Mouse (Mus musculus): ENCODE measurements around the gene Prss57. TPM values are rescaled to one million over a fixed set of nuclear protein-coding genes. Genes with fewer than 3 reads are reported as not detected.
A peak's percentile ranks its signal among the peaks of the same experiment; 100 is the strongest.

Prss57 gene
- total RNA-seq, 2 experiments from 2014 or later = 0.11 TPM; not detected in 1

- DNase-seq = peak; percentile 77
These were observed 35.8 kb downstream of the Prss57 start, which contains the start of gene Fgf22 for GRCm38 (mm10) chr10:79754856-79755516. Fgf22 (plus strand) TSS chr10:79755076.

DNA sequence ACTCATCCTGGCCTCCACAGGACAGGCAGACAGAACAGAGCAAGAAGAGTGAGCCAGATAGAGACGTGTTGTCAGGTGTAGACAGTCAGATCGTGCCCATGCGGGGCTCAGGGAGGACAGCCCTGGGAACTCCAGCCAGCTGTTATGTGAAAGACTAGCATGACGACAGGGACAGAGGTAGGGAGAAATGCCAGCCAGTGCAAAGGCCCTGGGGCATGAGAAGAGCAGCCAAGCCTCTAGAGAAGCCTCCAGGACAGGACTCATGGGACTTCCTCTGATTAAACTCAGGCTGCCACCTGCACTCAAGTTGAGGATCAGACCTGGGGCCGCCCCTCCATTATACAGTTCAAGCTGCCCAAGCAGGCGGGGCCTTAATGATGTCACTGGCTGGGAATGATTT, 42.3 kb downstream of the Prss57 start:
- no peak for DNase-seq

DNA sequence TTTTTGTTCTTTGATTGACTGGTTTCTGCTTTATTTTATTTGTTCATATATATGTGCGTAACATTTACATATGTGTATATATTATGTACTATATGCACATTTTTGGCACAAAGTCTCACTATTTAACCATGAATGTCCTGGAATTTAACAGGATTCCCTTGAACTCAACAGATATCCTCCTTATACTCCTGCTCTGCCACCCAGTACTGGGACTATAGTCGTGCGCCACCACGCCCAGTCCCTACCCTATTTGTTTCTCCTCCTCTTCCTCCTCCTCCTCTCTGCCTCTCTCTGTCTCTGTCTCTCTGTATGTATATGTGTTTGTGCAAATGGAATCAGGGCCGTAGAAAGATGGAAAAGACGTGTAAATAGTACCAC, 44.0 kb downstream of the Prss57 start:
- DNase-seq = no peak

DNA sequence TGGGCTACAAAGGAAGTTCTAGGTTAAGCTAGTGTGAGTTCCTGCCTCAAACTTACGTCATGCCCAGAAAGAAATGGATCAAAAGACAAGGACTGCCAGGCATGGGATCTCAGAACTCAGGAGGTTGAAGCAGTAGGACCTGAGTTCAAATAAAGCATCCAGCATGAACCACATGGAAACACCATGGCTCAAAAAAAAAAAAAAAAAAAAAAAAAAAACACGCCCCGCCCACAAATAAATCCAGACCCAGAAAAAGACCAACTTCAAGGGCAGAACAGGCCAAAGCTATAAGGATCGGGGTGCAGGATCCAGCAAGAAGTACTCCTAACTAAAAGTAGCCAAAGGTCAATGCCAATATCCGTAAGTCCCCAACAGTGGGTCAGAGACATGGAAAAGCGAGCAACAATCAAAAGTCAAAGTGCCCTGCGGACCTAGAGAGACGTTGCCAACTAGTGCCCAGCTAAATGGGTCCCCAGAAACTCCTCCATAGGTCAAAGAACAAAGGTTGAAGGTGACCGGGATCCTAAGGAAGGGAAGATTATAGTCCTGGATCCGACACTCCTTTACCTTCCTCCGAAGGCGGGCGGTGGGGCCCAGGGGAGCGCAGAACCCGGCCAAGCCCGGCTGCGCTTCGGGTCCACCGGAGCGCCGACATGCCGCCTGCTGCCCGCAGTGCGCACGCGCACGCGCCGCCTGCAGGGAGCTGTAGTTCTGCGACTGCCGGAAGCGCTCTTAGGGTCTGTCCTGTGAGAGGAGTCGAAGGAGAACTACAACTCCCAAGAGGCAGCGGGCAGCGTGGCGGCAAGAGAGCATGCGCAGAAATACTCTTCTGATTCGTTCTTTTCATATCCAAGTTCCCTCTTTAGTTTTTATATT, 44.6 kb downstream of the Prss57 start, which contains the start of gene Polrmt:
Gene Polrmt (minus strand): TSS at position 684 of the 876 bp plus-strand sequence.
- DNase-seq = peak; percentile 92

GRCm38 (mm10) chr10:79745411-79745810, 45.4 kb downstream of the Prss57 start:
- no peak for DNase-seq

GRCm38 (mm10) chr10:79743650-79744365, 47.0 kb downstream of the Prss57 start:
- no peak for DNase-seq

DNA sequence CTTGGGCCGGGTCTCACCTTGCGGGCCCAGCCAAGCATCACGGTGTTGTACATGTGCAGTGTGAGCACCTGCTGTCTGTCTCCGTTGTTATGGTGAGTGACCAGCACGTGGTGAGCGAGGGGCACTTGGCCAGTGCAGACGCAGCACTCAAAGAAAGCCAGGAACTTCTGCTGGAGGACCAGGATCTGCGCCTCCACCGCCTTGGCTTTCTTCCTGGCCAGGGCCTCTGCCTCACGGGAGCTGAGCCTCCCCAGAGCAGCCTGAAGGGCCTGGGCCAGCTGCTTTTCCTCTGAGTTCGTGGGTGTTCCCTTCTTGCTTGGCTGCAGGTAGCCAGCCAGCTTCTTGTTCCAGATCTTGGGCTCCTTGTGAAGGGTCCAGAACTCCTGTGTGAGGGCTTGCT, 47.6 kb downstream of the Prss57 start:
- DNase-seq = no peak

DNA sequence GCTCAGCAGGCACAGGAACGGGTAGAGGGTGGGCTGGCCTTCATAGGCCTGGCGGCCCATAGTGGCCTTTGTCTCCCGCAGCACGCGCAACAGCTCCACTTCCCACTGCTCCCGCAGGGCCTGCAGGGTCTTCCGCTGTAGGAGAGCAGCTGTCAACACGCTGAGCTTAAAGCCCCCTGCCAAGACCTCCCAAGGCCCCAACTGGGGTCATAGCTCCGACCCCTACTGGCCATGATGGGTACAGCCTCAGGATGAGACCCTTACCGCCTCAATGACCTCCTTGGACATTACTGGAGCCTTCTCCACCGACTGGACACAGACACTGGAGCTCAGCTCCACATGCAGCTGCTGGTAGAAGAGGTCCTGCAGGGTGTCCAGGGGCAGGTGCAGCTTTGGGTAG, 49.9 kb downstream of the Prss57 start:
- no peak for DNase-seq

DNA sequence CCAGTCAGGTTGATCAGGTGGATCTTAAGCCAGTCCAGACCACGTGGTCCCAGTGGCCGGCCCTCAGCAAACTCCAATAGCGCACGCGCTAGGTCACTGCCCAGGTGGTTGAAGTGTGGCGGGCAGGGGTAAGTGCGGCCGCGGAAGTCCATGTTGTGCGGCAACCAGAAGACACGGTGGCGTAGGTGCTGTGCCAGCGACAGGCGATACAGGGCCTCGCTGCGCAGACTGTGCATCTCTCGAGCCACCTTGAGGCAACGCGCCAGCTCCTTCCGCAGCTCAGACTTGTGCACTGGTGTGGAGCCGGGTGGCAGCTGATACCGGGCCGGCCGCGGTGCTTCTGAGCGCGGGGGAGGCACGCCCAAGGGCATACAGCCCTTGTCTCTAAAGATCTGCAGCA, 51.5 kb downstream of the Prss57 start:
- no peak for DNase-seq

GRCm38 (mm10) chr10:79738259-79738658, 52.5 kb downstream of the Prss57 start:
- DNase-seq = no peak

GRCm38 (mm10) chr10:79736706-79737105, 54.1 kb downstream of the Prss57 start:
- DNase-seq = no peak

GRCm38 (mm10) chr10:79735361-79735760, 55.4 kb downstream of the Prss57 start:
- DNase-seq = no peak

DNA sequence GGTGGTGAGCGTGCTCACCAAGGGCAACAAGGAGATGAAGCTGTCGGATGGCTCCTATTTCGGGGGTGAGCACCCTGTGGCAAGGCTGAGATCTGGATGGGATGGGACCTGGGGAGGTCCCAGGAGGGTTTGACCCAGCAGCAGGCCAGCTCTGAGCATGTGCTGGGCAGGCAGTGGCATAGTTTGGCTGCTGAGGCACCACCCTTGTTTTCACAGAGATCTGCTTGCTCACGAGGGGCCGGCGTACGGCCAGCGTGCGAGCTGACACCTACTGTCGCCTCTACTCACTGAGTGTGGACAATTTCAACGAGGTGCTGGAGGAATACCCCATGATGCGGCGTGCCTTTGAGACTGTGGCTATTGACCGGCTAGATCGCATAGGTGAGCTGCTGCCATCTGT, 56.9 kb downstream of the Prss57 start:
- DNase-seq = no peak

DNA sequence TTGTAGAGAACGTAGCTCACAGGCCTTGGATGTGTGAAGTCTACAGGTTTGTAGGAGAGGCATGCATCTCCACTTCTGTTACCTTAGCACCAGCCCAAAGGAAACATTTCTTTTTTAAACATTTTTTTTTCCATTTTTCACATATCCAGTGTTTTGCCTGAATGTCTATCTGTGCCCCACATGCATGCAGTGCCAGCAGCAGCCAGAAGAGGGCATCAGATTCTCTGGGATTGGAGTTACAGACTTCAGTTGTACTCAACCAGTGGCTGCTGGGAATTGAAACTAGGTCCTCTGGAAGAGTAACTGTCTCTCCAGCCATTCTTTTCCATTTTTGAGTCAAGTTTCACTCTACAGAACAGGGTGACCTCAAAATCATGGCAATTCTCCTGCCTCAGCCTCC, 58.3 kb downstream of the Prss57 start:
- no peak for DNase-seq

Other genes with a start within 250 kb of the Prss57 start
- gene Mier2, start 235.8 kb downstream of the Prss57 start, total RNA-seq (2021) = 10 to 100 TPM; 16.1 to 18.2 TPM
- not detected for gene Theg, start 203.6 kb downstream of the Prss57 start, total RNA-seq (2021)
- gene C2cd4c, start 176.9 kb downstream of the Prss57 start, total RNA-seq (2021) = under 1 TPM; 0.07 to 0.16 TPM
- gene Shc2, start 153.0 kb downstream of the Prss57 start, total RNA-seq (2021) = 1 to 10 TPM; 2.7 to 5.3 TPM
- under 1 TPM; 0.26 to 0.97 TPM for gene Odf3l2, start 145.2 kb downstream of the Prss57 start, total RNA-seq (2021)
- not detected for gene Madcam1, start 126.4 kb downstream of the Prss57 start, total RNA-seq (2021)
- 10 to 100 TPM; 18.3 to 18.7 TPM for gene Tpgs1, start 121.6 kb downstream of the Prss57 start, total RNA-seq (2021)
- 100 to 1,000 TPM; 265 to 287 TPM for gene Cdc34, start 108.8 kb downstream of the Prss57 start, total RNA-seq (2021)
- gene Gzmm, start 101.9 kb downstream of the Prss57 start, total RNA-seq (2021) = 1 to 10 TPM; 2.3 to 2.7 TPM
- 100 to 1,000 TPM; 420 to 439 TPM for gene Bsg, start 86.5 kb downstream of the Prss57 start, total RNA-seq (2021)
- gene Hcn2, start 74.3 kb downstream of the Prss57 start, total RNA-seq (2021) = under 1 TPM; 0.86 to 0.96 TPM
- 10 to 100 TPM; 20.8 to 24.6 TPM for gene Polrmt, start 44.4 kb downstream of the Prss57 start, total RNA-seq (2021)
- gene Fgf22, start 35.9 kb downstream of the Prss57 start, total RNA-seq (2021) = not detected
- 10 to 100 TPM; 35.2 to 36.1 TPM for gene Rnf126, start 24.0 kb downstream of the Prss57 start, total RNA-seq (2021)
- gene Fstl3, start 13.7 kb downstream of the Prss57 start, total RNA-seq (2021) = 1 to 10 TPM; 1.1 to 1.6 TPM
- gene Palm, start 2.6 kb upstream of the Prss57 start, total RNA-seq (2021) = 10 to 100 TPM; 26.6 to 36.8 TPM
- gene Misp, start 30.0 kb upstream of the Prss57 start, total RNA-seq (2021) = under 1 TPM in 1 of 2 experiments, not detected in 1; 0.54 TPM
- gene Ptbp1, start 63.5 kb upstream of the Prss57 start, total RNA-seq (2021) = 100 to 1,000 TPM in 1 of 2 experiments, 10 to 100 TPM in 1; 75.2 to 110 TPM
- gene Prtn3, start 83.5 kb upstream of the Prss57 start, total RNA-seq (2021) = 1 to 10 TPM in 1 of 2 experiments, not detected in 1; 2.1 TPM
- gene Plppr3, start 83.7 kb upstream of the Prss57 start, total RNA-seq (2021) = 1 to 10 TPM in 1 of 2 experiments, under 1 TPM in 1; 0.49 to 1.6 TPM
- gene Elane, start 95.3 kb upstream of the Prss57 start, total RNA-seq (2021) = 1 to 10 TPM in 1 of 2 experiments, not detected in 1; 1.9 TPM
- gene Cfd, start 99.9 kb upstream of the Prss57 start, total RNA-seq (2021) = 10 to 100 TPM; 21.5 to 22.8 TPM
- 10 to 100 TPM; 39.6 to 43.8 TPM for gene Med16, start 118.0 kb upstream of the Prss57 start, total RNA-seq (2021)
- gene Gm26602, start 119.9 kb upstream of the Prss57 start, total RNA-seq (2021) = not detected
- under 1 TPM; 0.23 to 0.59 TPM for gene Kiss1r, start 126.0 kb upstream of the Prss57 start, total RNA-seq (2021)
- 100 to 1,000 TPM; 101 to 108 TPM for gene R3hdm4, start 130.2 kb upstream of the Prss57 start, total RNA-seq (2021)
- 1 to 10 TPM; 2.6 to 4.1 TPM for gene Arid3a, start 136.1 kb upstream of the Prss57 start, total RNA-seq (2021)
- gene Wdr18, start 169.2 kb upstream of the Prss57 start, total RNA-seq (2021) = 10 to 100 TPM; 18.0 to 21.8 TPM
- gene Grin3b, start 179.8 kb upstream of the Prss57 start, total RNA-seq (2021) = under 1 TPM; 0.14 to 0.38 TPM
- gene Tmem259, start 193.4 kb upstream of the Prss57 start, total RNA-seq (2021) = 10 to 100 TPM; 85.5 to 90.8 TPM
- gene Cnn2, start 197.6 kb upstream of the Prss57 start, total RNA-seq (2021) = 10 to 100 TPM; 26.1 to 38.6 TPM
- gene Abca7, start 205.5 kb upstream of the Prss57 start, total RNA-seq (2021) = 1 to 10 TPM; 3.2 to 4.2 TPM
- gene Arhgap45, start 225.7 kb upstream of the Prss57 start, total RNA-seq (2021) = 1 to 10 TPM; 2.0 to 3.5 TPM
- gene Polr2e, start 248.8 kb upstream of the Prss57 start, total RNA-seq (2021) = 10 to 100 TPM; 62.1 to 62.7 TPM